Mouse (Mus musculus): Measurements from ENCODE around the gene Hoxb5. TPM values are rescaled to one million over a fixed set of nuclear protein-coding genes. Genes with fewer than 3 reads are reported as not detected.

Hoxb5 gene
- total RNA-seq, 2 experiments from 2014 or later: not detected

DNA sequence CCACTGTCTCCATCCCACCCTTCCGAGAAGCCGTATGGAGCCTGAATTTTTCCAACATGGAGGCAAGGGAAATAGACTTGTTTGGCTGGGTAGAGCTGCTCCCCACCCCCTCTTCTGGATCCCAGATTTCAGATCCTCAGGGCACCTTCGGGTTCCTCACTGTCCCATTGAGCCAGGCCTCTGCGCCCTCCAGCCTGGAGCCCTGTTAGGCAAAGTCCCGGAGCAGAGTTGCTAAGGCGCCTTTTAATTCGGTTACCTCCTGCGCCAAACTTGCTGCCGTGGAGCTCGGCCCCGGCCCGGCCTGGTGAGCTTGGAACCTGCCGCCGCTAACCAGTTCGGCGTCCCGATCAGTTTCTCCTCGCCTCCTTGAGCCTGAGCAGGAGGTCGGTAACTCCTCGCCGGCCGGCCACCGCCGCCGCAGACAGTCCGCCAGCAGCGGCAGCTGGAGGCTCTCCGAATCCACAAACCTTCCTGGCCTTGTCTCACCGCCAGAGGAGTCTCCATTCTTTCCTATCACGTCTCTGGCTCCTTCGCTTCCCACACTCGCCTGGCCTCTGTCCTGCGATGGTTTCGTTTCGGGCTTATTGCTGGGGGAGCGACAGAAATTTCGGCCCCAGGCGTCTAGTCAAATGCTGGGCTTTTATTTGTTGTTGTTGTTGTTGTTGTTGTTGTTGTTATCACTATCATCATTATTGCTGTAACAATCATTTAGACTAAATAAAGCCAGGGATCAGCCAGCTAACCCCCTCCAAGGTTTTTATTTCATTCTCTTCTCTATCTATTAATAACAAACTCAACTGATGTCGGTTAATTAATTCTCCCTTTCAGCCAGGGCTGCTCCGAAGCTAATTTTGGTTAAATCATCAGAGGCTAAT lies 38.8 kb downstream of the Hoxb5 start:
- Histone ChIP-seq H3K4me3 (no peak overlapping the region), H3K27ac (no peak overlapping the region)
- intact Hi-C loops (cut with DNase I): no loop called here
- no peak for DNase-seq (ENCODE audit: extremely low spot score in 1 of 2, low spot score in 2 of 2)
- TF ChIP-seq CTCF (IDR thresholded peaks at IDR 0.05): no peak

DNA sequence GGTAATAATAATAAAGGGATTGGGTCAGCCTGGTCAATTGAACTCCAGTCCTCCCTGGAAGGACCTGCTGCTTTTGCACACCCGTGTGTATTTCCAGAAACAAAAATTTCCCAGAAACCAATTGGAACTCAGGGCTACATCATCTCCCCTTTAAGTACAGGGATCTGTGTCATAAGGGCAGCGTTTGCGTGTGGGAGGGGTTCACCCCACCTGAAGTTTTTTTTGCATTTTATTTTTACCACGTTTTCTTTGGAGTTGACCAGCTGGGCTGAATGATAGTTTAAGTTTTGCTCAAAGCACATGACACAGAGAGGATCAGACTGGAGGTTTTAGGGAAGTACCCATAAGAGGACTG lies 39.4 kb downstream of the Hoxb5 start:
- Histone ChIP-seq H3K4me3 (no peak overlapping the region), H3K27ac (no peak overlapping the region)
- intact Hi-C loops (cut with DNase I): no loop called here
- DNase-seq (ENCODE audit: extremely low spot score in 1 of 2, low spot score in 2 of 2): no peak
- TF ChIP-seq CTCF (IDR thresholded peaks at IDR 0.05): no peak

DNA sequence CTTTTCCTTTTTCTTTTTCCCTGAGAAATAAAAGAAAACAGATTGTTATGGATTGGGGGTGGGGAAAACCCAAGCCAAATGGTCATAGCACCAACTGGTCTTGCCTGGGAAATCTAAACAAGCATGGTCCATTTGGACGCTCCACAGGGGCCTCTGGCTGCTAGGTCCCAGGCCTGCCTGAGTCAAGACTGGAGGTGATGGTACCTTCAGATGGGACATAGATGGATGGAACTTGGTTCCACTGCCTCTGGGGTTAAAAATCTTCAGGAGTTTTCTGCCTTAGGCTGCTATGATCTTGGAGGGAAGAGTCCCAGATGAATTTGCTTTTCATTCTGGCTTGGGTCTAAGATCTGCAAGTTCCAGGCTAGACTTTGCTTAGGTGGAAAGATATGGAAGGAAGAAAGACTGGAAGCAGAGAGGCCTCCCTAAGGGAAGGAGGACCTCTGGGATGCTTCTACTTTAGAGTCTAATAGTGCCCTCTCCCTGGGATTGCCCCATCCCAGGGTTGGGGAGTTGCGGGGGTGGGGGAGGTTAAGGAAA lies 40.1 kb downstream of the Hoxb5 start:
- no peak overlapping the region for H3K4me3 ChIP-seq
- no peak overlapping the region for H3K27ac ChIP-seq
- DNase-seq (ENCODE audit: extremely low spot score in 1 of 2, low spot score in 2 of 2): no peak
- no peak for TF ChIP-seq CTCF (IDR thresholded peaks at IDR 0.05)
- intact Hi-C loops (cut with DNase I): no loop called here

DNA sequence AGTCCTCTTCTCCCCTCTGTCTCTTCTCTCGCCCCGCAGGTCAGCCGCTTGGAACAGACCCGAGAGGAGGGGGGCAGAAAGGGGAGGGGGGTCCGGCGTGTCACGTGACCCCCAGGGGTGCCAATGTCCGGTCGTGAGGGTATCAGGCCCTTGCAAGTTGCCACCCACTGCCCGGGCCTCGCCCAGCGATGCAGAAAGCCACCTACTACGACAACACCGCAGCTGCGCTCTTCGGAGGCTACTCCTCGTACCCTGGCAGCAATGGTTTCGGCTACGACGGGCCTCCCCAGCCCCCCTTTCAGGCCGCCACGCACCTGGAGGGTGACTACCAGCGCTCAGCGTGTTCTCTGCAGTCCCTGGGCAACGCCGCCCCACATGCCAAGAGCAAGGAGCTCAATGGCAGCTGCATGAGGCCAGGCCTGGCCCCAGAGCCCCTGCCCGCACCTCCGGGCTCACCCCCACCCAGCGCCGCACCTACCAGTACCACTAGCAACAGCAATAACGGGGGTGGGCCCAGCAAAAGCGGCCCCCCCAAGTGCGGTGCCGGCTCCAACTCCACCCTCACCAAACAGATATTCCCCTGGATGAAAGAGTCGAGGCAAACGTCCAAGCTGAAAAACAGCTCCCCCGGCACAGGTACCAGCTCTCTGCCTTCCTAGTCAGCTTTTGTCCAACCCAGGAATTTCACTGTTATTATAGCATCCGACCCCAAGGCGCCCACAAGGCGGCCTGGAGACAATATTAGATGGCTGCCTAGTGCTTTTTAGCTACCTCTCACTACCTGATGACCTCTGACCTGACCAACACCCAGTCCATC lies 41.1 kb downstream of the Hoxb5 start:
- intact Hi-C loops (cut with DNase I): no loop called here
- TF ChIP-seq CTCF (IDR thresholded peaks at IDR 0.05): no peak
- no peak overlapping the region for H3K27ac ChIP-seq
- no peak for DNase-seq (ENCODE audit: extremely low spot score in 1 of 2, low spot score in 2 of 2)
- H3K4me3 ChIP-seq: no peak overlapping the region

DNA sequence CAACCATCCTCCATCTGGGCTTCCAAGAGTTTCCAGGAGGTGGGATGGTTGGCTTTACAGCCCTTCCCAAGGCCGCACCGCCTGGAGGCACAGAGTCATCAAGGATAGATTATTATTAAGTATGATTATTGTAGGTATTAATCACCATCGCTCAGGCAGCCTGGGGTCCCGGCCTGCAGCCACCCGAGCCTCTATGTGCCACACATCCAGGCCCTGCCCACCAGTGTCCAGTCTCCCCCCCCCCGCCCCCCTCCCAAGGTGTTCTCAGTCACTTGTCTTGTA lies 41.7 kb downstream of the Hoxb5 start:
- Histone ChIP-seq H3K4me3 (no peak overlapping the region), H3K27ac (no peak overlapping the region)
- TF ChIP-seq CTCF (IDR thresholded peaks at IDR 0.05): no peak
- intact Hi-C loops (cut with DNase I): no loop called here
- no peak for DNase-seq (ENCODE audit: extremely low spot score in 1 of 2, low spot score in 2 of 2)

DNA sequence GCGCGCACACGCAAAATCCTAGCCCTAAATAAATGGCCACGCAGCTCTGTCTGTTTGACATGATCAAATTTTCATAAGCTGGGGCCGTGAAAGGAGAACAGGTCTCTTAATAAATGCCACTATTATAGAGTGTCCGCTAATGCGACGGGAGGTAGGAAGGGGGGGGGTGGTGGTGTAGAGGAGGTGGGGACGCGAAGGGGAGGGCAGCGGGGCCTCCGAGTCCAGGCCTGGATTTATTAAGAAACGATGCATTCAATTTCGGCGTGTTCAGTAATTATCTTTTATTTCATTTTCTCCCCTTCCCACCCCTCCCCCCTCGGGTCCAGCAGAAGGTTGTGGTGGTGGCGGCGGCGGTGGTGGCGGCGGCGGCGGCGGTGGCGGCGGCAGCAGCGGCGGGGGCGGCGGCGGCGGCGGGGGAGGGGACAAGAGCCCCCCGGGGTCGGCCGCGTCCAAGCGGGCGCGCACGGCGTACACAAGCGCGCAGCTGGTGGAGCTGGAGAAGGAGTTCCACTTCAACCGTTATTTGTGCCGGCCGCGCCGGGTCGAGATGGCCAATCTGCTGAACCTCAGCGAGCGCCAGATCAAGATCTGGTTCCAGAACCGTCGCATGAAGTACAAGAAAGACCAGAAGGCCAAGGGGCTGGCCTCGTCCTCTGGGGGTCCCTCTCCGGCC lies 42.2 kb downstream of the Hoxb5 start:
- no peak overlapping the region for H3K27ac ChIP-seq
- DNase-seq (ENCODE audit: extremely low spot score in 1 of 2, low spot score in 2 of 2): no peak
- intact Hi-C loops (cut with DNase I): no loop called here
- no peak overlapping the region for H3K4me3 ChIP-seq
- TF ChIP-seq CTCF (IDR thresholded peaks at IDR 0.05): no peak

DNA sequence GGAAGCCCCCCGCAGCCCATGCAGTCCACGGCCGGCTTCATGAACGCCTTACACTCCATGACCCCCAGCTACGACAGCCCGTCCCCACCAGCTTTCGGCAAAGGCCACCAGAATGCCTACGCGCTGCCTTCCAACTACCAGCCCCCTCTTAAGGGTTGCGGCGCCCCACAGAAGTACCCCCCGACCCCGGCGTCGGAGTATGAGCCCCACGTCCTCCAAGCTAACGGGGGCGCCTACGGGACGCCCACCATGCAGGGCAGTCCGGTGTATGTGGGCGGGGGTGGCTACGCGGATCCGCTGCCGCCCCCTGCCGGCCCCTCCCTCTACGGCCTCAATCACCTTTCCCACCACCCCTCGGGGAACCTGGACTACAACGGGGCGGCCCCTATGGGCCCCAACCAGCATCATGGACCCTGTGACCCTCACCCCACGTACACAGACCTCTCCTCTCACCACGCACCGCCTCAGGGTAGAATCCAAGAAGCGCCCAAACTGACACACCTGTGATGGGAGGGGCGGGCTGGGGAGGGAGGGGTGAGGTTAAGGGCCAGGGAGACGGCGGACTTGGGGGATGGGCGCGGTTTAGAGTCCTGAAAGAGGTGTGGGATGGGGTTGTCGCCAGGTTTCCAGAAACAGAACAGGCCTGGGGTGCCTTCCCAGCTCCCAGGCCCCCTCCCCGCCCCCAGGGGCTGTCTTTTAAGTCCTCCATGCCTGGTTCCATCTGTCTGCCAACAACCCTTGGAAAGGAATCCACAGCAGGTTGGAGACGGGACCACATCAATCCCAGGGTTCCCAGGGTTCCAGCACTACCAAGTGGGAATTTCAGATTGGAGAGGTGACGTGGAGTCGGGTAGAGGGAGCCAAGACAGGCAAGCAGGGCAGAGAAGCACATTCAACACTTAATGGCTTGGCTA lies 43.0 kb downstream of the Hoxb5 start:
- intact Hi-C loops (cut with DNase I): no loop called here
- Histone ChIP-seq H3K4me3 (no peak overlapping the region), H3K27ac (no peak overlapping the region)
- no peak for TF ChIP-seq CTCF (IDR thresholded peaks at IDR 0.05)
- DNase-seq (ENCODE audit: extremely low spot score in 1 of 2, low spot score in 2 of 2): no peak

DNA sequence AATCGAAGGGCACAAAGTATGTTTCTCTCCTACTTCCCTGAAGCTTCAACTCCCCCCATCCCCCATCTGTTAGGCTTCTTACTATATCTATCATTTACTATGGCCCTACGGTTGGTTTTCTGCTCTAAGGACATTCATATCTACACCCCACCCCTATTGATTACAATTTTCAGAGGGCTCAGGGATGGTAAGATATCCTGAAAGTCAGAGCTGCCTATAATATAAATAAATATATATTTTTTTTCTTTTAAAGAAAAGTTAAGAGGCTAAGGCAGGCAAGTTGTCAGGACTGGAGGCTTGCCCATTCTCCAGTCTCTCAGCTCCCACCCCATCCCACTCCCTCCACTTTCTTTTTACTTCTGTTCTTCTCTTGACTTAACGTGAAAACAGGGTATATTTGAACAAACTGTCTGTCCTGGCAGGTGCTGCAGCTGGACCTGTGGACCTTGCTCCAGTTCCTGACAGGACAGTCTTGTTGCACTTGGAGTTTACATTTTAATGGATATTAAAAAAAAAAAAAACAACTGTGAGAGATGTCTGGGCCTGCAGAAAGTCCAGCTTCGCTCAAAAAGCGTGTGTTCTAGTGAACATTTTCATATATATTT lies 43.9 kb downstream of the Hoxb5 start:
- Histone ChIP-seq H3K27ac (no peak overlapping the region), H3K4me3 (no peak overlapping the region)
- DNase-seq (ENCODE audit: extremely low spot score in 1 of 2, low spot score in 2 of 2): no peak
- intact Hi-C loops (cut with DNase I): no loop called here
- no peak for TF ChIP-seq CTCF (IDR thresholded peaks at IDR 0.05)

DNA sequence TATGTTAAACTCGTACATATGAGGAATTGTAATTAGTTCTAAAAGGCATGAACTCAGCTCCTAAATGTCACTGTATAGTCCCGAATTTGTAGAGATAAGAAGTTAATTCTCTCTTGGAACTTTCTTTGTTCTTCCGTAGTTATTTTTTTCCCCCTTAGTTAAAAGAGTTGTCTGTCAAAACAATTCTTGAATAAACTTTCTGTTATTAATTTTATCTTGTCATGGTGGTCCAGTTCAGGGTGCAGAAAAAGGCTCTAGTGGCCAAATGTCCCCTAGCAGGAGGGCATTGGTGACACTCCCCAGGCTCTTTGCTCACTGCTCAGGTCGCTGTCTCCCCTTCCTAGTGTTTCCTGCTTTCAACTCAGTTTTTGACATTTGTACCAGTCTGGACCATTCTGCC lies 44.6 kb downstream of the Hoxb5 start:
- intact Hi-C loops (cut with DNase I): no loop called here
- DNase-seq (ENCODE audit: extremely low spot score in 1 of 2, low spot score in 2 of 2): no peak
- no peak for TF ChIP-seq CTCF (IDR thresholded peaks at IDR 0.05)
- no peak overlapping the region for H3K4me3 ChIP-seq
- H3K27ac ChIP-seq: no peak overlapping the region

DNA sequence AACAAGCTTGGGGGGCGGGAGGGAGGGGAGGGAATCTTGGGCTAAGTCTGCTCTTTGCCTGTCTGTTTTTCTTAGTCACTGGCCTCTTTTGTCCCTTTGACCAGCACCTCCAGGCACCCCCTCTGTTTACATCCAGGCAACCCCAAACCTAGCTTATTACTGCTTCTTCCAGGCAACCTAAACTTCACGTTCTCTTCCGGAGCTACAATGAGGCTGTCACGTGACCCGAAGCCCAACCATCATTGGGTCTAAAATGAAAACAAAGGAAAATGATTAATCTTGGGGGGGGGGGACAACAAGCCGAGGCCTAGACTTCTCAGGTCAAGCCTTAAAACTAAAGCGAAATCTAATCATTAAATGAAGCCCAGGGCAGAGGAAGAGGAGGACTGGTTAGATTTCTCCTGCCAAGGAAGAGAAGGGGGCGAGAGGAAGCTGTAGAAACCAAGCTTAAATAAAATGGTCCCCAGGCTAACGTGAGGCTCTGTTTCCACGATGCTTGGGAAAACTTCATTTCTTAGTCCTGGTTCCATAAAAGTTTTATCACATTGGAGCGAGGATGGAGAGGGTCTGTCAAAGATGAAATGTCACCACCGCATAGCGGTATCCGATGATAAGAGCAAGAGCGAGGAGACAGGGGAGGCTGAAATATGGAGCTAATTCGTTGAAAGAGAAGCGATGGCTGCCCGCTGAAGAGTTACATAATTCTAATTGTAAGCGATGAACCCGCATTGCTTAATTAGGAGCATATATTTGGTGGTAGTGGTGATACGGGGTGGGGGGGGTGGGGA lies 45.2 kb downstream of the Hoxb5 start:
- Histone ChIP-seq H3K4me3 (no peak overlapping the region), H3K27ac (no peak overlapping the region)
- DNase-seq (ENCODE audit: extremely low spot score in 1 of 2, low spot score in 2 of 2): no peak
- intact Hi-C loops (cut with DNase I): no loop called here
- TF ChIP-seq CTCF (IDR thresholded peaks at IDR 0.05): no peak

Measured in left cerebral cortex, adult 2 months (tissue).